Mouse (Mus musculus): ENCODE measurements around the gene St6gal1.
"Not testable (repeated sequence)": the region's sequence is repeated elsewhere in the genome, so short reads cannot be mapped to it uniquely, and the experiment has no call there.

St6gal1 gene

GRCm38 (mm10) chr16:23224671-23225068 lies at the start of gene St6gal1:
TSS of gene St6gal1 (plus strand) at chr16:23224740.
- DNase-seq, result peak; percentile 87

GRCm38 (mm10) chr16:23174855-23175254 lies 49.7 kb upstream of the St6gal1 start:
- no peak for DNase-seq

GRCm38 (mm10) chr16:23175956-23176355 lies 48.6 kb upstream of the St6gal1 start:
- DNase-seq, result no peak

- DNase-seq, result no peak
Observed at GRCm38 (mm10) chr16:23177856-23178255, 46.7 kb upstream of the St6gal1 start.

- DNase-seq, result no peak
Observed at GRCm38 (mm10) chr16:23178796-23179195, 45.7 kb upstream of the St6gal1 start.

GRCm38 (mm10) chr16:23179436-23179835 lies 45.1 kb upstream of the St6gal1 start:
- not testable (repeated sequence) for DNase-seq

- no peak for DNase-seq
Observed at GRCm38 (mm10) chr16:23181054-23181453, 43.5 kb upstream of the St6gal1 start.

- no peak for DNase-seq
Observed at GRCm38 (mm10) chr16:23181487-23181886, 43.1 kb upstream of the St6gal1 start.

GRCm38 (mm10) chr16:23181942-23182597 lies 42.5 kb upstream of the St6gal1 start:
- DNase-seq, result no peak

GRCm38 (mm10) chr16:23185824-23186223 lies 38.7 kb upstream of the St6gal1 start:
- DNase-seq, result no peak

GRCm38 (mm10) chr16:23186418-23186817 lies 38.1 kb upstream of the St6gal1 start:
- DNase-seq, result no peak

GRCm38 (mm10) chr16:23187983-23188382 lies 36.6 kb upstream of the St6gal1 start:
- no peak for DNase-seq

GRCm38 (mm10) chr16:23189612-23190011 lies 34.9 kb upstream of the St6gal1 start:
- no peak for DNase-seq

GRCm38 (mm10) chr16:23191560-23192242 lies 32.8 kb upstream of the St6gal1 start:
- no peak for DNase-seq

- no peak for DNase-seq
Observed at GRCm38 (mm10) chr16:23195618-23196017, 28.9 kb upstream of the St6gal1 start.

- DNase-seq, result no peak
Observed at GRCm38 (mm10) chr16:23196296-23196695, 28.2 kb upstream of the St6gal1 start.

- no peak for DNase-seq
Observed at GRCm38 (mm10) chr16:23196791-23197190, 27.7 kb upstream of the St6gal1 start.

GRCm38 (mm10) chr16:23201498-23201897 lies 23.0 kb upstream of the St6gal1 start:
- DNase-seq, result no peak

GRCm38 (mm10) chr16:23214314-23214713 lies 10.2 kb upstream of the St6gal1 start:
- no peak for DNase-seq

GRCm38 (mm10) chr16:23215241-23215900 lies 9.2 kb upstream of the St6gal1 start:
- no peak for DNase-seq

GRCm38 (mm10) chr16:23216366-23216765 lies 8.2 kb upstream of the St6gal1 start:
- no peak for DNase-seq

GRCm38 (mm10) chr16:23218313-23218712 lies 6.2 kb upstream of the St6gal1 start:
- no peak for DNase-seq

GRCm38 (mm10) chr16:23223166-23223870 lies 1.2 kb upstream of the St6gal1 start:
- no peak for DNase-seq

Measured in kidney, postnatal 10 days (tissue).